Mouse (Mus musculus): Measurements from ENCODE around the gene Cep112. TPM values are rescaled to one million over a fixed set of nuclear protein-coding genes. Genes with fewer than 3 reads are reported as not detected.

Cep112 gene
- polyA plus RNA-seq, 1 experiment = 1.3 TPM

GRCm38 (mm10) chr11:108508190-108508589 is 83.2 kb downstream of the Cep112 start:
- H3K4me1 ChIP-seq (ENCODE audit: control insufficient read depth, insufficient read depth, low read length) = no peaks in the 10 kb centered on the region
- no peaks in the 10 kb centered on the region for H3K27me3 ChIP-seq (ENCODE audit: control insufficient read depth, insufficient read depth, low read length)
- 94% methylated on average over 5 of the region's 5 CpGs for WGBS
- no peak overlapping the region for H3K4me3 ChIP-seq (replicated peaks; ENCODE audit: insufficient read depth, low read depth, low read length)
- no peak for DNase-seq
- TF ChIP-seq CTCF (IDR thresholded peaks at IDR 0.05; ENCODE audit: borderline replicate concordance, insufficient read depth, low read depth, low read length) (no peak), POLR2A (IDR thresholded peaks at IDR 0.05; ENCODE audit: borderline replicate concordance, insufficient read depth, low read length) (no peak)
- H3K27ac ChIP-seq (ENCODE audit: insufficient read depth, low read length) = no peak overlapping the region

- Histone ChIP-seq H3K4me3 (replicated peaks; ENCODE audit: insufficient read depth, low read depth, low read length) (no peak overlapping the region), H3K27ac (ENCODE audit: insufficient read depth, low read length) (no peak overlapping the region), H3K4me1 (ENCODE audit: control insufficient read depth, insufficient read depth, low read length) (no peaks in the 10 kb centered on the region), H3K27me3 (ENCODE audit: control insufficient read depth, insufficient read depth, low read length) (no peaks in the 10 kb centered on the region)
- 81% methylated on average over 5 of the region's 5 CpGs for WGBS
- TF ChIP-seq POLR2A (IDR thresholded peaks at IDR 0.05; ENCODE audit: borderline replicate concordance, insufficient read depth, low read length) = no peak
- TF ChIP-seq CTCF (IDR thresholded peaks at IDR 0.05; ENCODE audit: borderline replicate concordance, insufficient read depth, low read depth, low read length) = no peak
- DNase-seq = no peak
These were observed 102.9 kb downstream of the Cep112 start for GRCm38 (mm10) chr11:108527725-108528363.

GRCm38 (mm10) chr11:108532901-108533300 is 107.9 kb downstream of the Cep112 start:
- H3K27me3 ChIP-seq (ENCODE audit: control insufficient read depth, insufficient read depth, low read length) = no peaks in the 10 kb centered on the region
- 46% methylated on average over 1 of the region's 1 CpGs for WGBS
- TF ChIP-seq CTCF (IDR thresholded peaks at IDR 0.05; ENCODE audit: borderline replicate concordance, insufficient read depth, low read depth, low read length) = no peak
- TF ChIP-seq POLR2A (IDR thresholded peaks at IDR 0.05; ENCODE audit: borderline replicate concordance, insufficient read depth, low read length) = no peak
- no peak overlapping the region for H3K27ac ChIP-seq (ENCODE audit: insufficient read depth, low read length)
- no peak for DNase-seq
- no peaks in the 10 kb centered on the region for H3K4me1 ChIP-seq (ENCODE audit: control insufficient read depth, insufficient read depth, low read length)
- no peak overlapping the region for H3K4me3 ChIP-seq (replicated peaks; ENCODE audit: insufficient read depth, low read depth, low read length)

- TF ChIP-seq POLR2A (IDR thresholded peaks at IDR 0.05; ENCODE audit: borderline replicate concordance, insufficient read depth, low read length) = no peak
- no peak for TF ChIP-seq CTCF (IDR thresholded peaks at IDR 0.05; ENCODE audit: borderline replicate concordance, insufficient read depth, low read depth, low read length)
- H3K4me3 ChIP-seq (replicated peaks; ENCODE audit: insufficient read depth, low read depth, low read length) = no peak overlapping the region
- no peak for DNase-seq
- no peaks in the 10 kb centered on the region for H3K4me1 ChIP-seq (ENCODE audit: control insufficient read depth, insufficient read depth, low read length)
- no peak overlapping the region for H3K27ac ChIP-seq (ENCODE audit: insufficient read depth, low read length)
- no peaks in the 10 kb centered on the region for H3K27me3 ChIP-seq (ENCODE audit: control insufficient read depth, insufficient read depth, low read length)
- 97% methylated on average over 3 of the region's 3 CpGs for WGBS
These were observed 109.0 kb downstream of the Cep112 start for GRCm38 (mm10) chr11:108534014-108534413.

- no peak for DNase-seq
- H3K27ac ChIP-seq (ENCODE audit: insufficient read depth, low read length) = no peak overlapping the region
- WGBS = 38% methylated on average over 4 of the region's 4 CpGs
- TF ChIP-seq POLR2A (IDR thresholded peaks at IDR 0.05; ENCODE audit: borderline replicate concordance, insufficient read depth, low read length) (no peak), CTCF (IDR thresholded peaks at IDR 0.05; ENCODE audit: borderline replicate concordance, insufficient read depth, low read depth, low read length) (no peak)
- no peak overlapping the region for H3K4me3 ChIP-seq (replicated peaks; ENCODE audit: insufficient read depth, low read depth, low read length)
- no peaks in the 10 kb centered on the region for H3K4me1 ChIP-seq (ENCODE audit: control insufficient read depth, insufficient read depth, low read length)
- no peaks in the 10 kb centered on the region for H3K27me3 ChIP-seq (ENCODE audit: control insufficient read depth, insufficient read depth, low read length)
These were observed 128.1 kb downstream of the Cep112 start for GRCm38 (mm10) chr11:108552997-108553622.

GRCm38 (mm10) chr11:108553881-108554280 is 128.9 kb downstream of the Cep112 start:
- no peaks in the 10 kb centered on the region for H3K27me3 ChIP-seq (ENCODE audit: control insufficient read depth, insufficient read depth, low read length)
- no peak overlapping the region for H3K27ac ChIP-seq (ENCODE audit: insufficient read depth, low read length)
- TF ChIP-seq CTCF (IDR thresholded peaks at IDR 0.05; ENCODE audit: borderline replicate concordance, insufficient read depth, low read depth, low read length) = no peak
- TF ChIP-seq POLR2A (IDR thresholded peaks at IDR 0.05; ENCODE audit: borderline replicate concordance, insufficient read depth, low read length) = no peak
- no peaks in the 10 kb centered on the region for H3K4me1 ChIP-seq (ENCODE audit: control insufficient read depth, insufficient read depth, low read length)
- DNase-seq = no peak
- 95% methylated on average over 1 of the region's 1 CpGs for WGBS
- H3K4me3 ChIP-seq (replicated peaks; ENCODE audit: insufficient read depth, low read depth, low read length) = no peak overlapping the region

GRCm38 (mm10) chr11:108558544-108558943 is 133.6 kb downstream of the Cep112 start:
- TF ChIP-seq POLR2A (IDR thresholded peaks at IDR 0.05; ENCODE audit: borderline replicate concordance, insufficient read depth, low read length) (no peak), CTCF (IDR thresholded peaks at IDR 0.05; ENCODE audit: borderline replicate concordance, insufficient read depth, low read depth, low read length) (no peak)
- H3K4me3 ChIP-seq (replicated peaks; ENCODE audit: insufficient read depth, low read depth, low read length) = no peak overlapping the region
- no peak for DNase-seq

GRCm38 (mm10) chr11:108559506-108559905 is 134.5 kb downstream of the Cep112 start:
- H3K27me3 ChIP-seq (ENCODE audit: control insufficient read depth, insufficient read depth, low read length) = no peaks in the 10 kb centered on the region
- no peak overlapping the region for H3K4me3 ChIP-seq (replicated peaks; ENCODE audit: insufficient read depth, low read depth, low read length)
- no peak overlapping the region for H3K27ac ChIP-seq (ENCODE audit: insufficient read depth, low read length)
- DNase-seq = no peak
- H3K4me1 ChIP-seq (ENCODE audit: control insufficient read depth, insufficient read depth, low read length) = no peaks in the 10 kb centered on the region
- no peak for TF ChIP-seq POLR2A (IDR thresholded peaks at IDR 0.05; ENCODE audit: borderline replicate concordance, insufficient read depth, low read length)

More at GRCm38 (mm10) chr11:108558544-108558943, 133.6 kb downstream of the Cep112 start:
- no peaks in the 10 kb centered on the region for H3K27me3 ChIP-seq (ENCODE audit: control insufficient read depth, insufficient read depth, low read length)
- WGBS = 36% methylated on average over 4 of the region's 4 CpGs
- no peak overlapping the region for H3K27ac ChIP-seq (ENCODE audit: insufficient read depth, low read length)
- no peaks in the 10 kb centered on the region for H3K4me1 ChIP-seq (ENCODE audit: control insufficient read depth, insufficient read depth, low read length)

Measured in cerebellum, adult 2 months (tissue).